Mouse (Mus musculus) limb, embryonic 13.5 days (tissue): ENCODE measurements around the gene Jund. TPM values are rescaled to one million over a fixed set of nuclear protein-coding genes. Genes with fewer than 3 reads are reported as not detected.

Experiments used
- ATAC-seq: fragments of 200-750 bp; cut with Nextera tagmentation; 2 replicates; pipeline ENCODE4 v1.8.0; 2017; ENCODE audit warnings: low read depth, moderate number of reproducible peaks, moderate TSS enrichment; ENCODE audit not compliant: low FRiP score
- H3K27ac ChIP-seq: fragments of 300-500 bp; sonication (generic); 2 replicates; pipeline ENCODE4 v1.5.1; 2015; ENCODE audit warnings: inconsistent platforms, mild to moderate bottlenecking, moderate library complexity
- H3K27me3 ChIP-seq: fragments of 300-500 bp; sonication (generic); 2 replicates; pipeline ENCODE4 v1.6.1; 2015; ENCODE audit warnings: mild to moderate bottlenecking, inconsistent platforms
- H3K36me3 ChIP-seq: fragments of 300-500 bp; sonication (generic); 2 replicates; pipeline ENCODE4 v1.6.1; 2015; ENCODE audit warnings: inconsistent platforms, mild to moderate bottlenecking, moderate library complexity
- H3K4me1 ChIP-seq: fragments of 300-500 bp; sonication (generic); 2 replicates; pipeline ENCODE4 v1.6.1; 2015; ENCODE audit warnings: inconsistent platforms
- H3K4me2 ChIP-seq: fragments of 300-500 bp; sonication (generic); replicated peaks from 2 replicates; pipeline ENCODE4 v1.6.1; 2015; ENCODE audit warnings: inconsistent platforms, mild to moderate bottlenecking, moderate library complexity
- H3K4me3 ChIP-seq: fragments of 300-500 bp; sonication (generic); 2 replicates; pipeline ENCODE4 v1.5.1; 2015; ENCODE audit warnings: moderate library complexity, mild to moderate bottlenecking, inconsistent platforms
- H3K9ac ChIP-seq: fragments of 300-500 bp; sonication (generic); 2 replicates; pipeline ENCODE4 v1.6.1; 2015; ENCODE audit warnings: mild to moderate bottlenecking, inconsistent platforms
- H3K9me3 ChIP-seq: fragments of 300-500 bp; sonication (generic); 2 replicates; pipeline ENCODE4 v1.6.1; 2016; ENCODE audit warnings: inconsistent platforms
- WGBS: fragments of 180-500 bp; shearing (Covaris S2); methylation state at CpG from one replicate; pipeline ENCODE4 v1.1.7; 2015; 5-methylcytosine and 5-hydroxymethylcytosine counted together
- polyA plus RNA-seq: library from polyadenylated mRNA; unstranded; fragments of >200 nt; fragmentation: Nextera tagmentation; extraction: Ambion mirVana; gene quantifications from 2 replicates; pipeline ENCODE4 v1.2.1, GENCODE M21; 2015

The Jund gene
- polyA plus RNA-seq, 1 experiment from 2014 or later, result 61.1 TPM

- no peak for ATAC-seq
- Histone ChIP-seq H3K27ac (no peak overlapping the region), H3K36me3 (peaks cover 15% of the 10 kb centered on the region; the same call in 1 of the 2 replicates), H3K4me2 (peak overlapping the region; percentile 75), H3K9me3 (no peaks in the 10 kb centered on the region), H3K27me3 (no peaks in the 10 kb centered on the region), H3K4me3 (peak overlapping the region; percentile 97), H3K9ac (no peak overlapping the region; the same call in 1 of the 2 replicates), H3K4me1 (peaks cover 32% of the 10 kb centered on the region)
- 91% methylated on average over 2 of the region's 2 CpGs for WGBS
Observed at GRCm38 (mm10) chr8:70701982-70702841, 3.5 kb downstream of the Jund start.

GRCm38 (mm10) chr8:70702842-70703182 is 4.1 kb downstream of the Jund start:
- H3K4me2 ChIP-seq, result no peak overlapping the region
- 77% methylated on average over 3 of the region's 3 CpGs for WGBS

GRCm38 (mm10) chr8:70703287-70703686 is 4.5 kb downstream of the Jund start, which contains the start of gene Iqcn:
TSS of gene Iqcn (plus strand) at chr8:70703457.
- peak within 1 kb of the TSS; percentile 75 for H3K4me2 ChIP-seq
- WGBS, result 88% methylated on average over 3 of the region's 3 CpGs
- ATAC-seq, result no peak

More at GRCm38 (mm10) chr8:70702842-70703182, 4.1 kb downstream of the Jund start:
- H3K4me3 ChIP-seq, result no peak overlapping the region
- no peaks in the 10 kb centered on the region for H3K27me3 ChIP-seq
- H3K36me3 ChIP-seq, result peaks cover 15% of the 10 kb centered on the region; the same call in 1 of the 2 replicates
- H3K9me3 ChIP-seq, result no peaks in the 10 kb centered on the region
- H3K9ac ChIP-seq, result no peak overlapping the region
- H3K27ac ChIP-seq, result no peak overlapping the region
- H3K4me1 ChIP-seq, result peaks cover 26% of the 10 kb centered on the region
- ATAC-seq, result no peak

GRCm38 (mm10) chr8:70708281-70708680 is 9.5 kb downstream of the Jund start:
- 89% methylated on average over 14 of the region's 14 CpGs for WGBS
- Histone ChIP-seq H3K4me3 (no peak overlapping the region), H3K9me3 (no peaks in the 10 kb centered on the region), H3K27me3 (no peaks in the 10 kb centered on the region), H3K36me3 (peaks cover 3% of the 10 kb centered on the region; the same call in 1 of the 2 replicates), H3K27ac (no peak overlapping the region), H3K4me1 (no peaks in the 10 kb centered on the region), H3K4me2 (no peak overlapping the region), H3K9ac (no peak overlapping the region)
- ATAC-seq, result no peak

More at GRCm38 (mm10) chr8:70703287-70703686, 4.5 kb downstream of the Jund start, which contains the start of gene Iqcn:
- Histone ChIP-seq H3K9me3 (no peaks in the 10 kb centered on the region), H3K9ac (no peak within 1 kb of the TSS), H3K27ac (no peak within 1 kb of the TSS), H3K4me1 (peaks cover 22% of the 10 kb centered on the region), H3K27me3 (no peaks in the 10 kb centered on the region), H3K36me3 (peaks cover 15% of the 10 kb centered on the region; the same call in 1 of the 2 replicates), H3K4me3 (no peak within 1 kb of the TSS)

GRCm38 (mm10) chr8:70709794-70710193 is 11.0 kb downstream of the Jund start:
- H3K9me3 ChIP-seq, result no peaks in the 10 kb centered on the region
- no peak overlapping the region for H3K4me2 ChIP-seq
- H3K27me3 ChIP-seq, result no peaks in the 10 kb centered on the region
- no peak overlapping the region for H3K4me3 ChIP-seq
- no peaks in the 10 kb centered on the region for H3K4me1 ChIP-seq
- no peak overlapping the region for H3K9ac ChIP-seq
- 90% methylated on average over 9 of the region's 9 CpGs for WGBS
- no peak overlapping the region for H3K27ac ChIP-seq
- no peak for ATAC-seq
- no peaks in the 10 kb centered on the region for H3K36me3 ChIP-seq

- Histone ChIP-seq H3K4me2 (no peak overlapping the region), H3K36me3 (no peaks in the 10 kb centered on the region), H3K27me3 (no peaks in the 10 kb centered on the region), H3K9ac (no peak overlapping the region), H3K9me3 (no peaks in the 10 kb centered on the region), H3K4me1 (no peaks in the 10 kb centered on the region), H3K4me3 (no peak overlapping the region), H3K27ac (no peak overlapping the region)
- 93% methylated on average over 1 of the region's 1 CpGs for WGBS
- no peak for ATAC-seq
Observed at GRCm38 (mm10) chr8:70710296-70710695, 11.5 kb downstream of the Jund start.

GRCm38 (mm10) chr8:70711041-70711440 is 12.3 kb downstream of the Jund start:
- H3K36me3 ChIP-seq, result no peaks in the 10 kb centered on the region
- no peak for ATAC-seq
- H3K4me3 ChIP-seq, result no peak overlapping the region
- H3K27ac ChIP-seq, result no peak overlapping the region
- no peak overlapping the region for H3K4me2 ChIP-seq
- 89% methylated on average over 11 of the region's 11 CpGs for WGBS
- no peaks in the 10 kb centered on the region for H3K4me1 ChIP-seq
- no peak overlapping the region for H3K9ac ChIP-seq
- no peaks in the 10 kb centered on the region for H3K27me3 ChIP-seq
- no peaks in the 10 kb centered on the region for H3K9me3 ChIP-seq

GRCm38 (mm10) chr8:70713991-70714390 is 15.2 kb downstream of the Jund start:
- no peak for ATAC-seq
- no peaks in the 10 kb centered on the region for H3K9me3 ChIP-seq
- no peaks in the 10 kb centered on the region for H3K36me3 ChIP-seq
- no peak overlapping the region for H3K4me2 ChIP-seq
- H3K27me3 ChIP-seq, result 0 out of 2 replicates have a peak, but pooled peaks cover 4% of the 10 kb centered on the region
- 85% methylated on average over 7 of the region's 7 CpGs for WGBS
- no peak overlapping the region for H3K9ac ChIP-seq
- peaks cover 3% of the 10 kb centered on the region; the same call in 1 of the 2 replicates for H3K4me1 ChIP-seq
- H3K4me3 ChIP-seq, result no peak overlapping the region
- no peak overlapping the region for H3K27ac ChIP-seq

GRCm38 (mm10) chr8:70715086-70715485 is 16.3 kb downstream of the Jund start:
- no peak overlapping the region for H3K9ac ChIP-seq
- no peak overlapping the region for H3K4me2 ChIP-seq
- peaks cover 3% of the 10 kb centered on the region; the same call in 1 of the 2 replicates for H3K4me1 ChIP-seq
- peaks cover 12% of the 10 kb centered on the region; the same call in 1 of the 2 replicates for H3K27me3 ChIP-seq
- ATAC-seq, result no peak
- no peaks in the 10 kb centered on the region for H3K36me3 ChIP-seq
- 48% methylated on average over 2 of the region's 2 CpGs for WGBS
- no peak overlapping the region for H3K4me3 ChIP-seq
- no peaks in the 10 kb centered on the region for H3K9me3 ChIP-seq
- H3K27ac ChIP-seq, result no peak overlapping the region

- H3K4me1 ChIP-seq, result peaks cover 3% of the 10 kb centered on the region; the same call in 1 of the 2 replicates
- no peaks in the 10 kb centered on the region for H3K9me3 ChIP-seq
- 86% methylated on average over 40 of the region's 40 CpGs for WGBS
- ATAC-seq, result no peak
- H3K9ac ChIP-seq, result no peak overlapping the region
- peaks cover 12% of the 10 kb centered on the region; the same call in 1 of the 2 replicates for H3K27me3 ChIP-seq
- H3K36me3 ChIP-seq, result no peaks in the 10 kb centered on the region
- no peak overlapping the region for H3K4me2 ChIP-seq
- no peak overlapping the region for H3K27ac ChIP-seq
- no peak overlapping the region for H3K4me3 ChIP-seq
Observed at GRCm38 (mm10) chr8:70716521-70717400, 18.0 kb downstream of the Jund start.

GRCm38 (mm10) chr8:70718297-70718696 is 19.5 kb downstream of the Jund start, which contains the start of gene Gm3336:
TSS of gene Gm3336 (plus strand) at chr8:70718543.
- ATAC-seq, result no peak
- Histone ChIP-seq H3K4me2 (peak within 1 kb of the TSS; percentile 27), H3K4me3 (no peak within 1 kb of the TSS), H3K36me3 (no peaks in the 10 kb centered on the region), H3K27me3 (peaks cover 12% of the 10 kb centered on the region; the same call in 1 of the 2 replicates), H3K4me1 (peaks cover 3% of the 10 kb centered on the region; the same call in 1 of the 2 replicates), H3K9ac (no peak within 1 kb of the TSS), H3K9me3 (no peaks in the 10 kb centered on the region), H3K27ac (no peak within 1 kb of the TSS)
- 3% methylated on average over 19 of the region's 19 CpGs for WGBS
